Mouse (Mus musculus): ENCODE data around the gene Acsl1.

DNA sequence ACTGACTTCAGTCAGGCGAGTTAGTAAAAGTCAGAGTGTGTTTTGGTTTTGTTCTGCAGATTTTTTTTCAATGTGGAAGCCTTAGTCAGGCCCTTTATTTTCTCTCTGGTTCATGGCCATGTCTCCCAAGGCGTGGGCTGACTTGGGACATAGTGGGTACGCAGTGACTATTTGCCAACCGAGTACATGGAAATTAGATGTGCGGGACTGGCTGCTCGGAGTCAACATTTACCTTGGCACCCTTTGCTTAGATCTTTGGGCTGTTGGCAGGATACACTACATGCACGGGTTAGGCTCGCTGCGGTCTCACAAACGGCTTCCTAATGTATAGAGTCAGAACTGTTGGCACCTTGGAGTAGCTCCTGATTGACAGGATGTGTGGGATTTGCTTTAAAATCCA, 7.9 kb downstream of the Acsl1 start:
- TF ChIP-seq CHD1 (IDR thresholded peaks at IDR 0.05; ENCODE audit: low read depth, low read length) (no peak), POLR2A (IDR thresholded peaks at IDR 0.05; ENCODE audit: control insufficient read depth in 1 of 2, insufficient read depth in 1 of 2, low read depth in 1 of 2, low read length in 2 of 2, poor library complexity in 1 of 2) (no peak), USF1 (IDR thresholded peaks at IDR 0.05; ENCODE audit: low read depth, low read length) (no peak), CTCF (IDR thresholded peaks at IDR 0.05 in 2 of 3, conservative IDR thresholded peaks at IDR 0.05 in 1 of 3; ENCODE audit: control insufficient read depth in 1 of 3, insufficient read depth in 1 of 3, low read depth in 2 of 3, low read length in 3 of 3, poor library complexity in 1 of 3, severe bottlenecking in 1 of 3) (no peak), RCOR1 (IDR thresholded peaks at IDR 0.05; ENCODE audit: low read depth, low read length) (no peak), ETS1 (IDR thresholded peaks at IDR 0.05; ENCODE audit: low read depth, low read length) (no peak), ZNF384 (IDR thresholded peaks at IDR 0.05; ENCODE audit: low read depth, low read length) (no peak), TAL1 (IDR thresholded peaks at IDR 0.05; ENCODE audit: low read length) (no peak), SMC3 (IDR thresholded peaks at IDR 0.05; ENCODE audit: low read depth, low read length) (no peak), KAT2A (conservative IDR thresholded peaks at IDR 0.05; ENCODE audit: low read depth, low read length) (no peak), E2F4 (IDR thresholded peaks at IDR 0.05; ENCODE audit: borderline replicate concordance, low read depth, low read length) (no peak), BHLHE40 (IDR thresholded peaks at IDR 0.05; ENCODE audit: borderline replicate concordance, low read depth, low read length) (no peak), EP300 (IDR thresholded peaks at IDR 0.05; ENCODE audit: low read depth in 1 of 2, low read length in 2 of 2) (no peak)
